Mouse (Mus musculus) G1E (cell line): ENCODE measurements around the gene Nod2. TPM values are rescaled to one million over a fixed set of nuclear protein-coding genes. Genes with fewer than 3 reads are reported as not detected.

Source experiments
- ATAC-seq: 2 replicates; pipeline ENCODE4 v1.8.0; 2016; ENCODE audit warnings: mild to moderate bottlenecking; ENCODE audit not compliant: insufficient number of reproducible peaks, poor library complexity, low FRiP score, severe bottlenecking; ENCODE audit errors: extremely low read depth
- DNase-seq: peaks from one replicate; pipeline ENCODE4 v3.0.0; 2012; ENCODE audit warnings: low spot score
- H3K27me3 ChIP-seq: 2 replicates; pipeline ENCODE4 v1.6.1; 2012; ENCODE audit warnings: mild to moderate bottlenecking, low read length, inconsistent platforms; ENCODE audit not compliant: insufficient read depth
- H3K36me3 ChIP-seq: replicated peaks from 2 replicates; pipeline ENCODE3; 2012; ENCODE audit warnings: mild to moderate bottlenecking, inconsistent platforms
- H3K4me1 ChIP-seq: 2 replicates; pipeline ENCODE4 v1.6.1; 2012; ENCODE audit warnings: low read depth, low read length, inconsistent platforms, mixed read lengths; ENCODE audit not compliant: insufficient read depth
- H3K4me3 ChIP-seq: 2 replicates; pipeline ENCODE4 v1.5.1; 2012; ENCODE audit warnings: low read depth, mild to moderate bottlenecking, inconsistent platforms, low read length, moderate library complexity, mixed read lengths
- H3K9me3 ChIP-seq: replicated peaks from 2 replicates; pipeline ENCODE4 v1.6.1; 2012; ENCODE audit warnings: inconsistent platforms
- CTCF ChIP-seq: IDR thresholded peaks from 2 replicates; pipeline ENCODE4 v1.5.1; 2012; ENCODE audit warnings: low read depth, low read length, inconsistent platforms, mixed read lengths
- GATA1 ChIP-seq: IDR thresholded peaks from 2 replicates; pipeline ENCODE4 v1.6.1; 2012; ENCODE audit warnings: borderline replicate concordance, low read length, inconsistent platforms, mixed read lengths
- GATA2 ChIP-seq: IDR thresholded peaks from 2 replicates; pipeline ENCODE4 v1.6.1; 2012; ENCODE audit warnings: low read depth, low read length, inconsistent platforms, borderline replicate concordance
- POLR2AphosphoS5 ChIP-seq: IDR thresholded peaks from 2 replicates; pipeline ENCODE4 v1.6.1; 2012; ENCODE audit warnings: low read depth, low read length, inconsistent platforms; ENCODE audit not compliant: insufficient replicate concordance
- TAL1 ChIP-seq: conservative IDR thresholded peaks from 2 replicates; pipeline ENCODE4 v1.6.1; 2012; ENCODE audit warnings: low read depth, low read length, inconsistent platforms, mixed read lengths
- polyA plus RNA-seq: library from polyadenylated mRNA; stranded (reverse); fragments of >175 nt; gene quantifications from 2 replicates; pipeline ENCODE4 v1.2.3, GENCODE M21; 2012
- total RNA-seq, 2 experiments: library from RNA; stranded (forward) in 1 of 2; stranded (reverse) in 1 of 2; fragments of 200-1000 nt in 1 of 2; fragments of >200 nt in 1 of 2; fragmentation: Nextera tagmentation in 1 of 2; gene quantifications; 2 replicates each; pipeline ENCODE4 v1.2.3; 2014 to 2017

Gene Nod2
- total and polyA plus RNA-seq, 3 experiments: 0.07 to 1.1 (median 0.22) TPM

DNA sequence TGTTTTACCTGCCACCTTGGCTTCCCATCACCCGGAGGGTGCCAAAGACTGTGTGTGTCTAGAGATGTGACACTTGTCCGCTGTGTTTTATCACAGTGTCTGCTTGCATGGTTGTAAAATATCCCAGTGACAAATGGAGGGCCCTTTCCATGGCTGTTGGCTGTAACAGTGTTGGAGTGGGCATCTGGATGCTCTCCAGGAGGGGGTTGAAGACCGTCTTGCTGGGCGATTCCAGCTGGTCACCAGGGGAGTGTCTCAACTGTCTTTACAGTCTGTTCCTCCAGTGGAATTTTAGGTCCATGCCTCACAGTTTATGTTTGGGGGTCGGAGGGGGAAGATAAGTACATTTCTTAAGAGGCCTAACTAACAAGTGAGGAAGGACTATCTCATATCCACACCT, 26.2 kb upstream of the Nod2 start:
- no peaks in the 10 kb centered on the region for H3K4me1 ChIP-seq
- DNase-seq (no peak), ATAC-seq (no peak)
- H3K4me3 ChIP-seq: no peak overlapping the region
- no peaks in the 10 kb centered on the region for H3K9me3 ChIP-seq
- peaks cover 16% of the 10 kb centered on the region for H3K36me3 ChIP-seq
- peaks cover 14% of the 10 kb centered on the region; the same call in 1 of the 2 replicates for H3K27me3 ChIP-seq
- TF ChIP-seq CTCF (no peak), GATA2 (no peak), GATA1 (no peak), TAL1 (no peak), POLR2AphosphoS5 (no peak)

GRCm38 (mm10) chr8:88621408-88621807, 25.7 kb upstream of the Nod2 start:
- DNase-seq (peak; percentile 46), ATAC-seq (peak; percentile 52; the same call in 1 of the 2 replicates)
- peak; percentile 28; the same call in 1 of the 2 replicates for TF ChIP-seq CTCF
- no peak for TF ChIP-seq GATA2
- Histone ChIP-seq H3K9me3 (no peaks in the 10 kb centered on the region), H3K4me1 (no peaks in the 10 kb centered on the region), H3K36me3 (peaks cover 20% of the 10 kb centered on the region), H3K27me3 (peaks cover 14% of the 10 kb centered on the region; the same call in 1 of the 2 replicates), H3K4me3 (no peak overlapping the region)

DNA sequence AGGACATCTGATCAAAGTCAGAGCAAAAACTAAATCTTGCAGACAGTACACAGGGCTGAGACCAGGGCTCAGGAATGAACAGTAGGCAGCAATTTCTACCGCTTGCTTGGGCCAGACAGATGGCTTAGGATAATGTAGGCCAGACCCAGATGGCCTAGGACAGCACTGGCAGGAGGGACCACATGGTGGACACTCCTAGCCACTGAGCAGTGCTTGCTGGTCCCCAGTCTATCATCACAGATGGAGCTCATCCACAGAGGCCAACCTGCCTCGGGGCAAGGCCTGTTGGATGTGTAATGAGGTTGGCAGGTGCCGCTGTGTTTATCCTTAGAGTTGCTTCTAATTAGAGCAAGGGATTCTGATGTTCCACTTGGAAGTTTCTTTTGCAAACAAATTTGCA, 23.8 kb upstream of the Nod2 start:
- Histone ChIP-seq H3K9me3 (peaks cover 11% of the 10 kb centered on the region), H3K4me3 (no peak overlapping the region), H3K36me3 (peaks cover 37% of the 10 kb centered on the region), H3K4me1 (peaks cover 5% of the 10 kb centered on the region; the same call in 1 of the 2 replicates), H3K27me3 (peaks cover 10% of the 10 kb centered on the region; the same call in 1 of the 2 replicates)
- DNase-seq (no peak), ATAC-seq (no peak)
- TF ChIP-seq TAL1 (no peak), GATA2 (no peak), CTCF (no peak), POLR2AphosphoS5 (no peak), GATA1 (no peak)

DNA sequence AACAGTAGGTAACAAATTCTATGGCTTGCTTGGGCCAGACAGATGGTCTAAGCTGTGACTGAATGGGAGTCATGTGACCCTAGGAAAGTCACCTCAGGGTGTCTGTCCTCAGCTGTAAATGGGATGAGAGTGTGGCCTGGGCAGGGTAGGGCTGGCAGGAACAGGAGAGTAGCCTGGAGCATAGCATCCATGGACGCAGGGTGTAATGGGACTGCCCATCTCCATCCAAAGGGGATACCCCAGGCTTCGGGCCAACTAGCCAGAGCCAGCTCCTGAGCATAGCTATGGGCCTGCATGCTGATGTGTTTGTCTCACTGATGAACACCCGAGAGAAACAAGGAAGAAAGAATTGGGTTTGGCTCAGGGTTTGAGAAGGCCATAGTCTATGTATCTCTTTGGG, 22.8 kb upstream of the Nod2 start:
- TF ChIP-seq CTCF: no peak
- TF ChIP-seq TAL1: no peak
- no peak for TF ChIP-seq POLR2AphosphoS5
- TF ChIP-seq GATA2: no peak
- peaks cover 47% of the 10 kb centered on the region for H3K36me3 ChIP-seq
- H3K27me3 ChIP-seq: peaks cover 7% of the 10 kb centered on the region; the same call in 1 of the 2 replicates
- H3K9me3 ChIP-seq: peaks cover 12% of the 10 kb centered on the region
- H3K4me3 ChIP-seq: no peak overlapping the region
- no peak for DNase-seq
- H3K4me1 ChIP-seq: peaks cover 5% of the 10 kb centered on the region; the same call in 1 of the 2 replicates
- ATAC-seq: no peak

GRCm38 (mm10) chr8:88626433-88626832, 20.7 kb upstream of the Nod2 start:
- Histone ChIP-seq H3K27me3 (peaks cover 3% of the 10 kb centered on the region; the same call in 1 of the 2 replicates), H3K36me3 (peaks cover 61% of the 10 kb centered on the region), H3K9me3 (peaks cover 12% of the 10 kb centered on the region), H3K4me3 (no peak overlapping the region), H3K4me1 (peaks cover 15% of the 10 kb centered on the region)
- no peak for DNase-seq
- TF ChIP-seq POLR2AphosphoS5 (no peak), CTCF (no peak), GATA2 (no peak), TAL1 (no peak), GATA1 (no peak)
- ATAC-seq: no peak

DNA sequence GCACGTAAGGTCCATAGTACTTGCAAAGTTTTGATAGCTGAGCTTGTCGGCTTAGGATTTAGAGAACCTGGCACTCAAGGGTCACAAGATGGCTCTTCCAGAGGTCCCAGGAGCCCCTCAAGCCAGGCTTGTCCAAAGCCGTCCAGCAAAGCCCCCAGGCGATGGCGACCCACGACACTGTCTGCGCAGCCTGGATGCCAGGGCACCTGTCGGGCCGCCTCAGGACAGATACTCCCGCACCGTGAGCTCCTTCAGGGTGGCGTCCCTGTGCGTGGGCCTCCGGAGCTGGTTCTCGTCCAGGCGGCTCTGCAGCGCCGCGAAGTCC, 20.2 kb upstream of the Nod2 start:
- Histone ChIP-seq H3K4me3 (no peak overlapping the region; the same call in 1 of the 2 replicates), H3K27me3 (peaks cover 3% of the 10 kb centered on the region; the same call in 1 of the 2 replicates)

More for the DNA sequence above, 20.2 kb upstream of the Nod2 start:
- no peak for DNase-seq
- H3K36me3 ChIP-seq: peaks cover 66% of the 10 kb centered on the region
- H3K4me1 ChIP-seq: peaks cover 19% of the 10 kb centered on the region
- H3K9me3 ChIP-seq: peaks cover 12% of the 10 kb centered on the region
- ATAC-seq: no peak
- TF ChIP-seq TAL1: no peak
- no peak for TF ChIP-seq CTCF
- no peak for TF ChIP-seq POLR2AphosphoS5
- TF ChIP-seq GATA1: no peak
- TF ChIP-seq GATA2: no peak
